Mouse (Mus musculus): ENCODE measurements around the gene Mcm3ap. TPM values are rescaled to one million over a fixed set of nuclear protein-coding genes. Genes with fewer than 3 reads are reported as not detected.

Gene Mcm3ap
- polyA plus RNA-seq, 3 experiments from 2014 or later: 41.0 to 56.4 (median 54.3) TPM

Other genes with a start within 250 kb of the Mcm3ap start
- 10 to 100 TPM; 19.2 to 41.4 (median 37.6) TPM for gene Prmt2, start 231.1 kb upstream of the Mcm3ap start, polyA plus RNA-seq (2017; shearing (Covaris generic))
- not detected for gene S100b, start 215.1 kb upstream of the Mcm3ap start, polyA plus RNA-seq (2017; shearing (Covaris generic))
- 1 to 10 TPM; 1.4 to 2.3 (median 1.7) TPM for gene Dip2a, start 123.6 kb upstream of the Mcm3ap start, polyA plus RNA-seq (2017; shearing (Covaris generic))
- 1 to 10 TPM in 2 of 3 experiments, not detected in 1; 2.5 to 6.2 TPM for gene AC141477.1, start 28.5 kb upstream of the Mcm3ap start, polyA plus RNA-seq (2017; shearing (Covaris generic))
- gene Pcnt, start 26.1 kb upstream of the Mcm3ap start, polyA plus RNA-seq (2017; shearing (Covaris generic)): 10 to 100 TPM; 12.2 to 13.8 (median 13.5) TPM
- not detected for gene 2610028H24Rik, start 19.8 kb upstream of the Mcm3ap start, polyA plus RNA-seq (2017; shearing (Covaris generic))
- gene Ybey, start 187 bp downstream of the Mcm3ap start, polyA plus RNA-seq (2017; shearing (Covaris generic)): 1 to 10 TPM; 3.4 to 4.4 (median 3.4) TPM
- 10 to 100 TPM in 2 of 3 experiments, 1 to 10 TPM in 1; 9.7 to 17.3 (median 12.5) TPM for gene Lss, start 62.7 kb downstream of the Mcm3ap start, polyA plus RNA-seq (2017; shearing (Covaris generic))
- gene Spatc1l, start 93.3 kb downstream of the Mcm3ap start, polyA plus RNA-seq (2017; shearing (Covaris generic)): not detected
- gene Ftcd, start 106.7 kb downstream of the Mcm3ap start, polyA plus RNA-seq (2017; shearing (Covaris generic)): not detected
- gene Col6a2, start 154.7 kb downstream of the Mcm3ap start, polyA plus RNA-seq (2017; shearing (Covaris generic)): not detected

All from inflammation-experienced regulatory T-cells, adult 6 months (primary cell).